Mouse (Mus musculus) embryonic facial prominence, embryonic 13.5 days (tissue): ENCODE results near the gene Ttc22. TPM values are rescaled to one million over a fixed set of nuclear protein-coding genes. Genes with fewer than 3 reads are reported as not detected.

Source experiments
- ATAC-seq: fragments of 200-750 bp; cut with Nextera tagmentation; 2 replicates; pipeline ENCODE4 v1.8.0; 2017; ENCODE audit warnings: low read depth; ENCODE audit not compliant: insufficient number of reproducible peaks, insufficient read depth, low FRiP score, low TSS enrichment
- H3K27ac ChIP-seq: fragments of 300-500 bp; sonication (generic); 2 replicates; pipeline ENCODE4 v1.5.1; 2015; ENCODE audit warnings: moderate library complexity, mild to moderate bottlenecking, inconsistent platforms
- H3K27me3 ChIP-seq: fragments of 300-500 bp; sonication (generic); 2 replicates; pipeline ENCODE4 v1.6.1; 2015; ENCODE audit warnings: mild to moderate bottlenecking, inconsistent platforms
- H3K36me3 ChIP-seq: fragments of 300-500 bp; sonication (generic); 2 replicates; pipeline ENCODE4 v1.6.1; 2015; ENCODE audit warnings: mild to moderate bottlenecking, inconsistent platforms
- H3K4me1 ChIP-seq: fragments of 300-500 bp; sonication (generic); 2 replicates; pipeline ENCODE4 v1.6.1; 2015; ENCODE audit warnings: inconsistent platforms
- H3K4me2 ChIP-seq: fragments of 300-500 bp; sonication (generic); 2 replicates; pipeline ENCODE4 v1.6.1; 2015; ENCODE audit warnings: moderate library complexity, mild to moderate bottlenecking, inconsistent platforms
- H3K4me3 ChIP-seq: fragments of 300-500 bp; sonication (generic); 2 replicates; pipeline ENCODE4 v1.5.1; 2015; ENCODE audit warnings: mild to moderate bottlenecking, inconsistent platforms
- H3K9ac ChIP-seq: fragments of 300-500 bp; sonication (generic); 2 replicates; pipeline ENCODE4 v1.6.1; 2015; ENCODE audit warnings: mild to moderate bottlenecking, inconsistent platforms
- H3K9me3 ChIP-seq: fragments of 300-500 bp; sonication (generic); 2 replicates; pipeline ENCODE4 v1.6.1; 2016; ENCODE audit warnings: inconsistent platforms
- WGBS: fragments of 180-500 bp; shearing (Covaris S2); methylation state at CpG from one replicate; pipeline ENCODE4 v1.1.7; 2015; ENCODE audit warnings: mixed read lengths; 5-methylcytosine and 5-hydroxymethylcytosine counted together
- polyA plus RNA-seq: library from polyadenylated mRNA; unstranded; fragments of >200 nt; fragmentation: Nextera tagmentation; extraction: Ambion mirVana; gene quantifications from 2 replicates; pipeline ENCODE4 v1.2.1, GENCODE M21; 2015

Gene Ttc22
- polyA plus RNA-seq: 1.8 TPM in 2 replicates

GRCm38 (mm10) chr4:106622030-106622493 lies at the start of gene Ttc22:
Ttc22 (plus strand) TSS chr4:106622432.
- no peak for ATAC-seq
- H3K4me2 ChIP-seq: peak within 1 kb of the TSS; percentile 36
- no peaks in the 10 kb centered on the region for H3K9me3 ChIP-seq
- peaks cover 10% of the 10 kb centered on the region for H3K4me1 ChIP-seq
- 21% methylated on average over 16 of the region's 16 CpGs for WGBS
- H3K27me3 ChIP-seq: peaks cover 64% of the 10 kb centered on the region
- H3K9ac ChIP-seq: 0 out of 2 replicates have a peak within 1 kb of the TSS, but pooled peaks have one; percentile 6
- no peaks in the 10 kb centered on the region for H3K36me3 ChIP-seq
- peak within 1 kb of the TSS; percentile 10; the same call in 1 of the 2 replicates for H3K4me3 ChIP-seq
- H3K27ac ChIP-seq: no peak within 1 kb of the TSS

GRCm38 (mm10) chr4:106575022-106575421 lies 47.2 kb upstream of the Ttc22 start:
- H3K9ac ChIP-seq: no peak overlapping the region
- H3K36me3 ChIP-seq: peaks cover 84% of the 10 kb centered on the region
- H3K27ac ChIP-seq: no peak overlapping the region

GRCm38 (mm10) chr4:106577511-106577910 lies 44.7 kb upstream of the Ttc22 start:
- Histone ChIP-seq H3K27me3 (no peaks in the 10 kb centered on the region), H3K9ac (no peak overlapping the region), H3K4me2 (no peak overlapping the region), H3K9me3 (no peaks in the 10 kb centered on the region), H3K4me3 (no peak overlapping the region), H3K36me3 (peaks cover 93% of the 10 kb centered on the region), H3K27ac (no peak overlapping the region), H3K4me1 (no peaks in the 10 kb centered on the region)
- 85% methylated on average over 7 of the region's 7 CpGs for WGBS
- ATAC-seq: no peak

More at GRCm38 (mm10) chr4:106575022-106575421, 47.2 kb upstream of the Ttc22 start:
- Histone ChIP-seq H3K9me3 (no peaks in the 10 kb centered on the region), H3K27me3 (no peaks in the 10 kb centered on the region), H3K4me3 (no peak overlapping the region), H3K4me2 (no peak overlapping the region), H3K4me1 (no peaks in the 10 kb centered on the region)
- 87% methylated on average over 8 of the region's 8 CpGs for WGBS
- no peak for ATAC-seq

GRCm38 (mm10) chr4:106581176-106581864 lies 40.9 kb upstream of the Ttc22 start:
- Histone ChIP-seq H3K4me3 (no peak overlapping the region), H3K4me2 (no peak overlapping the region), H3K27me3 (no peaks in the 10 kb centered on the region), H3K4me1 (no peaks in the 10 kb centered on the region), H3K9ac (no peak overlapping the region), H3K9me3 (no peaks in the 10 kb centered on the region), H3K27ac (no peak overlapping the region), H3K36me3 (peaks cover 93% of the 10 kb centered on the region)
- WGBS: 87% methylated on average over 14 of the region's 14 CpGs
- no peak for ATAC-seq

- Histone ChIP-seq H3K9me3 (no peaks in the 10 kb centered on the region), H3K4me3 (no peak overlapping the region), H3K9ac (no peak overlapping the region), H3K36me3 (peaks cover 93% of the 10 kb centered on the region), H3K4me1 (no peaks in the 10 kb centered on the region), H3K27me3 (no peaks in the 10 kb centered on the region), H3K27ac (no peak overlapping the region), H3K4me2 (no peak overlapping the region)
- 94% methylated on average over 15 of the region's 15 CpGs for WGBS
- ATAC-seq: no peak
Observed at GRCm38 (mm10) chr4:106581865-106582204, 40.4 kb upstream of the Ttc22 start.

- Histone ChIP-seq H3K4me1 (no peaks in the 10 kb centered on the region), H3K27me3 (no peaks in the 10 kb centered on the region), H3K4me2 (no peak overlapping the region), H3K9ac (no peak overlapping the region), H3K4me3 (no peak overlapping the region), H3K27ac (no peak overlapping the region), H3K9me3 (no peaks in the 10 kb centered on the region), H3K36me3 (peaks cover 96% of the 10 kb centered on the region)
- ATAC-seq: no peak
- 87% methylated on average over 12 of the region's 12 CpGs for WGBS
Observed at GRCm38 (mm10) chr4:106582428-106583153, 39.6 kb upstream of the Ttc22 start.

- no peak overlapping the region for H3K4me3 ChIP-seq
- H3K4me1 ChIP-seq: no peaks in the 10 kb centered on the region
- peaks cover 98% of the 10 kb centered on the region for H3K36me3 ChIP-seq
- no peak for ATAC-seq
- no peak overlapping the region for H3K4me2 ChIP-seq
- no peak overlapping the region for H3K27ac ChIP-seq
- no peaks in the 10 kb centered on the region for H3K9me3 ChIP-seq
- H3K9ac ChIP-seq: no peak overlapping the region
- H3K27me3 ChIP-seq: no peaks in the 10 kb centered on the region
- 91% methylated on average over 4 of the region's 4 CpGs for WGBS
Observed at GRCm38 (mm10) chr4:106584665-106585064, 37.6 kb upstream of the Ttc22 start.

GRCm38 (mm10) chr4:106587075-106587474 lies 35.2 kb upstream of the Ttc22 start:
- ATAC-seq: no peak
- H3K27me3 ChIP-seq: no peaks in the 10 kb centered on the region
- no peaks in the 10 kb centered on the region for H3K9me3 ChIP-seq
- 93% methylated on average over 6 of the region's 6 CpGs for WGBS
- no peak overlapping the region for H3K27ac ChIP-seq
- no peak overlapping the region for H3K4me2 ChIP-seq
- H3K36me3 ChIP-seq: peaks cover 89% of the 10 kb centered on the region
- H3K9ac ChIP-seq: no peak overlapping the region
- H3K4me1 ChIP-seq: no peaks in the 10 kb centered on the region
- no peak overlapping the region for H3K4me3 ChIP-seq

- no peak overlapping the region for H3K9ac ChIP-seq
- WGBS: 73% methylated on average over 9 of the region's 9 CpGs
Observed at GRCm38 (mm10) chr4:106590142-106590541, 32.1 kb upstream of the Ttc22 start.

GRCm38 (mm10) chr4:106590871-106591270 lies 31.4 kb upstream of the Ttc22 start:
- 84% methylated on average over 9 of the region's 9 CpGs for WGBS
- H3K9ac ChIP-seq: no peak overlapping the region
- no peaks in the 10 kb centered on the region for H3K9me3 ChIP-seq
- no peaks in the 10 kb centered on the region for H3K4me1 ChIP-seq
- H3K36me3 ChIP-seq: peaks cover 51% of the 10 kb centered on the region
- H3K27ac ChIP-seq: no peak overlapping the region
- H3K27me3 ChIP-seq: no peaks in the 10 kb centered on the region
- no peak for ATAC-seq
- no peak overlapping the region for H3K4me2 ChIP-seq
- H3K4me3 ChIP-seq: no peak overlapping the region

More at GRCm38 (mm10) chr4:106590142-106590541, 32.1 kb upstream of the Ttc22 start:
- Histone ChIP-seq H3K36me3 (peaks cover 58% of the 10 kb centered on the region), H3K4me2 (no peak overlapping the region), H3K4me3 (no peak overlapping the region), H3K9me3 (no peaks in the 10 kb centered on the region), H3K27ac (no peak overlapping the region), H3K27me3 (no peaks in the 10 kb centered on the region), H3K4me1 (no peaks in the 10 kb centered on the region)
- no peak for ATAC-seq

GRCm38 (mm10) chr4:106593636-106594035 lies 28.6 kb upstream of the Ttc22 start:
- Histone ChIP-seq H3K27me3 (no peaks in the 10 kb centered on the region), H3K9ac (no peak overlapping the region), H3K9me3 (no peaks in the 10 kb centered on the region), H3K4me1 (no peaks in the 10 kb centered on the region), H3K36me3 (peaks cover 25% of the 10 kb centered on the region), H3K4me2 (no peak overlapping the region), H3K27ac (no peak overlapping the region), H3K4me3 (no peak overlapping the region)
- 58% methylated on average over 7 of the region's 7 CpGs for WGBS
- ATAC-seq: no peak

GRCm38 (mm10) chr4:106596200-106596599 lies 26.0 kb upstream of the Ttc22 start:
- Histone ChIP-seq H3K4me3 (no peak overlapping the region), H3K27ac (no peak overlapping the region), H3K4me2 (no peak overlapping the region), H3K36me3 (peaks cover 3% of the 10 kb centered on the region; the same call in 1 of the 2 replicates), H3K4me1 (no peaks in the 10 kb centered on the region), H3K9ac (no peak overlapping the region), H3K9me3 (no peaks in the 10 kb centered on the region), H3K27me3 (no peaks in the 10 kb centered on the region)
- no peak for ATAC-seq
- WGBS: 60% methylated on average over 3 of the region's 3 CpGs
